In the genomic region with DNA sequence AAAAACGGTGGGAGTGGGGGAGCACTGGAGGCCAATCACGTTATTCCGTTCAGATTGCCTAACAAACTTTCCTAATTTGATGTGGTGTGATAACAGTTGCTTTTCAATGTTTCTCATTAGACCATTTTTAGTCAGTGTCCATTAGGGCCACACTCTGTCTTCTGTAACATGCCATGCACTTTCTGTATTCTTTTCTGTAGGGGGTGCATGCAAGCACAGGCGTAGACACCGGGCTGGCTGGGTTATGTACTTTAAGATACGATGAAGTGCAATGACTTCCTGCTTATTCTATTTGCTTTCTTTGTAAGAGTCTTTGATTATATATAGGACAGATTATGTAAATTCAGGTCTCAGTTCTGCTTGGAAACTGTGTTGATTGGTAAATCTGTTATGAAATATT, we compare ENCODE assay signal across 24 mouse cellular contexts.
DNase-seq lines count a peak whose midpoint lies in the region; ATAC-seq and TF ChIP-seq lines count a peak whose summit lies in the region.
"Had no signal": no experiment of that assay in that cellular context is flagged by ENCODE, and none has a peak within 500 bp of the region (broad histone marks: within the 10 kb centered on the region; RNA-seq: fewer than 3 reads in every experiment).

No protein-coding gene starts in this region.

- peaks cover 10% of the 10 kb centered on the region for H3K4me1 ChIP-seq in hindbrain, embryonic 12.5 days
- H3K4me1 ChIP-seq in hindbrain, embryonic 10.5 days (replicated peaks), result 0 out of 2 replicates have a peak, but pooled peaks cover 4% of the 10 kb centered on the region
- H3K4me1 ChIP-seq in neural tube, embryonic 11.5 days (ENCODE audit: control insufficient read depth, insufficient read depth, low read length), result peaks cover 10% of the 10 kb centered on the region
- H3K4me1 ChIP-seq in hindbrain, postnatal 0 days (ENCODE audit: insufficient read depth, low read length), result peaks cover 13% of the 10 kb centered on the region
- H3K4me1 ChIP-seq in neural tube, embryonic 15.5 days, result peaks cover 28% of the 10 kb centered on the region
- H3K4me1 ChIP-seq: embryonic facial prominence, embryonic 13.5 days had no signal

- no peak overlapping the region for H3K4me2 ChIP-seq in hindbrain, embryonic 12.5 days (replicated peaks)
- no peak overlapping the region for H3K4me2 ChIP-seq in neural tube, embryonic 11.5 days (ENCODE audit: low read depth)
- no peak overlapping the region for H3K4me2 ChIP-seq in hindbrain, postnatal 0 days (ENCODE audit: low read depth, low read length)
- H3K4me2 ChIP-seq in neural tube, embryonic 15.5 days, result peak overlapping the region; percentile 17; the same call in 1 of the 2 replicates
- H3K4me2 ChIP-seq: embryonic facial prominence, embryonic 13.5 days; intestine, embryonic 15.5 days; stomach, embryonic 15.5 days had no signal

- no peak for DNase-seq in hindbrain, embryonic 10.5 days (ENCODE audit: low spot score)
- DNase-seq in neural tube, embryonic 11.5 days (ENCODE audit: low spot score), result no peak
- no peak for DNase-seq in neural tube, embryonic 10.5 days (ENCODE audit: extremely low spot score, low spot score)
- DNase-seq in hindbrain, postnatal 0 days (ENCODE audit: low spot score), result no peak
- no peak for DNase-seq in testis, postnatal 14 days (ENCODE audit: low spot score)
- DNase-seq: adrenal gland, adult 8-10 months; cerebellum, adult 2 months; cerebellum, postnatal 36 days; embryo, embryonic 11 days; gastrocnemius, postnatal 10 days; heart, postnatal 4 days; kidney, adult 8-10 months; kidney, postnatal 14 days; lung, postnatal 10 days; thymus, adult 18-20 months had no signal

- peak overlapping the region; percentile 66 for H3K27ac ChIP-seq in hindbrain, embryonic 12.5 days
- H3K27ac ChIP-seq in hindbrain, embryonic 10.5 days, result no peak overlapping the region
- 0 out of 2 replicates have a peak overlapping the region, but pooled peaks have one; percentile 35 for H3K27ac ChIP-seq in neural tube, embryonic 11.5 days (ENCODE audit: low read depth, low read length)
- H3K27ac ChIP-seq in hindbrain, postnatal 0 days, result peak overlapping the region; percentile 60; the same call in 1 of the 2 replicates
- H3K27ac ChIP-seq in neural tube, embryonic 15.5 days (replicated peaks), result peak overlapping the region; percentile 66
- H3K27ac ChIP-seq: embryonic facial prominence, embryonic 13.5 days; heart, embryonic 10.5 days; intestine, embryonic 15.5 days; stomach, embryonic 15.5 days had no signal

- no peaks in the 10 kb centered on the region for H3K9me3 ChIP-seq in hindbrain, embryonic 12.5 days (replicated peaks)
- no peaks in the 10 kb centered on the region for H3K9me3 ChIP-seq in hindbrain, embryonic 10.5 days
- no peaks in the 10 kb centered on the region for H3K9me3 ChIP-seq in neural tube, embryonic 11.5 days (ENCODE audit: control insufficient read depth, low read length)
- no peaks in the 10 kb centered on the region for H3K9me3 ChIP-seq in hindbrain, postnatal 0 days (ENCODE audit: low read length)
- H3K9me3 ChIP-seq in neural tube, embryonic 15.5 days (replicated peaks), result no peaks in the 10 kb centered on the region
- H3K9me3 ChIP-seq: embryonic facial prominence, embryonic 13.5 days; G1E; heart, embryonic 10.5 days; intestine, embryonic 15.5 days; stomach, embryonic 15.5 days had no signal

- H3K4me3 ChIP-seq in hindbrain, embryonic 12.5 days, result no peak overlapping the region
- H3K4me3 ChIP-seq in hindbrain, embryonic 10.5 days, result no peak overlapping the region
- no peak overlapping the region for H3K4me3 ChIP-seq in neural tube, embryonic 11.5 days (ENCODE audit: low read depth, low read length)
- no peak overlapping the region for H3K4me3 ChIP-seq in hindbrain, postnatal 0 days (ENCODE audit: low read length)
- H3K4me3 ChIP-seq in neural tube, embryonic 15.5 days (replicated peaks), result no peak overlapping the region
- H3K4me3 ChIP-seq: embryonic facial prominence, embryonic 13.5 days; erythroblast, embryonic 14.5 days; heart, embryonic 10.5 days; intestine, embryonic 15.5 days; stomach, embryonic 15.5 days had no signal

- no peak for ATAC-seq in hindbrain, embryonic 12.5 days (ENCODE audit: low FRiP score)
- peak; percentile 28; the same call in 1 of the 2 replicates for ATAC-seq in neural tube, embryonic 11.5 days (ENCODE audit: insufficient read depth, low FRiP score, low TSS enrichment)
- ATAC-seq in hindbrain, postnatal 0 days, result no peak
- ATAC-seq in neural tube, embryonic 15.5 days (ENCODE audit: low FRiP score), result peak; percentile 36; the same call in 1 of the 2 replicates
- ATAC-seq in erythroid progenitor cell, adult 5-6 weeks (replicated peaks; ENCODE audit: low FRiP score, poor library complexity, severe bottlenecking), result no peak
- ATAC-seq: intestine, embryonic 15.5 days had no signal

- H3K36me3 ChIP-seq in hindbrain, embryonic 12.5 days, result no peaks in the 10 kb centered on the region
- H3K36me3 ChIP-seq in hindbrain, embryonic 10.5 days, result no peaks in the 10 kb centered on the region
- no peaks in the 10 kb centered on the region for H3K36me3 ChIP-seq in neural tube, embryonic 11.5 days (ENCODE audit: control insufficient read depth, insufficient read depth, low read length)
- no peaks in the 10 kb centered on the region for H3K36me3 ChIP-seq in hindbrain, postnatal 0 days (ENCODE audit: insufficient read depth, low read length)
- H3K36me3 ChIP-seq in neural tube, embryonic 15.5 days, result no peaks in the 10 kb centered on the region
- H3K36me3 ChIP-seq: embryonic facial prominence, embryonic 13.5 days; heart, embryonic 10.5 days; intestine, embryonic 15.5 days; stomach, embryonic 15.5 days had no signal

- WGBS in hindbrain, embryonic 12.5 days, result 74% methylated on average over 6 of the region's 6 CpGs
- WGBS in hindbrain, embryonic 10.5 days, result 90% methylated on average over 6 of the region's 6 CpGs
- WGBS in neural tube, embryonic 11.5 days, result 56% methylated on average over 6 of the region's 6 CpGs
- WGBS in hindbrain, postnatal 0 days, result 58% methylated on average over 6 of the region's 6 CpGs
- 15% methylated on average over 6 of the region's 6 CpGs for WGBS in neural tube, embryonic 15.5 days

- H3K9ac ChIP-seq in hindbrain, embryonic 12.5 days, result no peak overlapping the region
- no peak overlapping the region for H3K9ac ChIP-seq in neural tube, embryonic 11.5 days (ENCODE audit: low read length)
- no peak overlapping the region for H3K9ac ChIP-seq in hindbrain, postnatal 0 days (replicated peaks; ENCODE audit: low read length)
- H3K9ac ChIP-seq in neural tube, embryonic 15.5 days (replicated peaks), result no peak overlapping the region
- H3K9ac ChIP-seq: embryonic facial prominence, embryonic 13.5 days; intestine, embryonic 15.5 days; stomach, embryonic 15.5 days had no signal

- H3K27me3 ChIP-seq in hindbrain, embryonic 12.5 days, result no peaks in the 10 kb centered on the region
- no peaks in the 10 kb centered on the region for H3K27me3 ChIP-seq in hindbrain, embryonic 10.5 days (ENCODE audit: insufficient read depth, poor library complexity, severe bottlenecking)
- H3K27me3 ChIP-seq in neural tube, embryonic 11.5 days (ENCODE audit: control insufficient read depth, insufficient read depth, low read length), result no peaks in the 10 kb centered on the region
- H3K27me3 ChIP-seq in hindbrain, postnatal 0 days (ENCODE audit: insufficient read depth, low read length), result no peaks in the 10 kb centered on the region
- H3K27me3 ChIP-seq in neural tube, embryonic 15.5 days (replicated peaks), result no peaks in the 10 kb centered on the region
- H3K27me3 ChIP-seq: embryonic facial prominence, embryonic 13.5 days; intestine, embryonic 15.5 days; stomach, embryonic 15.5 days had no signal

- TF ChIP-seq CTCF in hindbrain, postnatal 0 days (IDR thresholded peaks at IDR 0.05; ENCODE audit: low read depth), result no peak

Comparison
In these comparisons a context has a peak if more than half of its experiments do, and no peak if none do; other contexts are left out.
1. ATAC-seq: peak in neural tube, embryonic 11.5 days (single experiment) and neural tube, embryonic 15.5 days (single experiment); none in hindbrain, embryonic 12.5 days (single experiment), hindbrain, postnatal 0 days (single experiment) and erythroid progenitor cell, adult 5-6 weeks (single experiment).